Mouse (Mus musculus) yolk sac, embryonic 10.5 days (tissue): ENCODE data around the gene Pnmal1.

Experiments used
- DNase-seq: peaks from one replicate; pipeline ENCODE4 v3.0.0-alpha.2; 2017; ENCODE audit warnings: low spot score

The Pnmal1 gene

DNA sequence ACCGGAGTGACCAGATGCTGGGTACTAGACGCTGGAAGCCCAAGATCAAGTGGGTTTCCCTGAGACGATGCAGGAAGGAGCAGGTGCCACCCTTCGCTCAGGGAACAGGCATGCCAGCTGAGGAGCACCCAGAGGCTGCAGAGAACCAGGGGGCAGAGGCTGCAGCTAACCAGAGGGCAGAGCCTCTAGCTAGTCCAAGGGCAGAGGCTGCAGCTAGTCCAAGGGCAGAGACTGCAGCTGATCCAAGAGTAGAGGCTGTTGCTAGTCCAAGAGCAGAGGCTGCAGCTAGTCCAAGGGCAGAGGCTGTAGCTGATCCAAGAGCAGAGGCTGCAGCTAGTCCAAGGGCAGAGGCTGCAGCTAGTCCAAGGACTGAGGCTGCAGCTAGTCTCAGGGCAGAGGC, 35.9 kb downstream of the Pnmal1 start:
- no peak for DNase-seq

DNA sequence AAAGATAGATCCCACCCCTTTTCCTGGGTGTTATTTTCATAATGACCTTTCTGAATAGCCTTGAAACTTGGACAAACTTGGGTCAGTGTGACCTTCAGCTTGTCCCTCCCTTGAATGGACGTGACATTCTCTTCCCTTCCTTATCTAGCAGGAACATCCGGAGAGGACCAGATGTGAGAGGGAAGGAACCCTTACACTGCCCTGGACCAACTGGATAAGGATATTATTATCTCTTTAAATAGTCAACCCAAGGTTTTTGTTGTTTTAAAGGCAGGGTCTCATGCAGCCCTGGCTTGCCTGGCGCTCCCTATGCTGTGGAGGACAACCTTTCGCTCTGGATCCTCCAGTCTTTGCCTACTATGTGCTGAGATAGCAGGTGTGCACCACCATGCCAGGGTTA, 39.8 kb downstream of the Pnmal1 start:
- no peak for DNase-seq

DNA sequence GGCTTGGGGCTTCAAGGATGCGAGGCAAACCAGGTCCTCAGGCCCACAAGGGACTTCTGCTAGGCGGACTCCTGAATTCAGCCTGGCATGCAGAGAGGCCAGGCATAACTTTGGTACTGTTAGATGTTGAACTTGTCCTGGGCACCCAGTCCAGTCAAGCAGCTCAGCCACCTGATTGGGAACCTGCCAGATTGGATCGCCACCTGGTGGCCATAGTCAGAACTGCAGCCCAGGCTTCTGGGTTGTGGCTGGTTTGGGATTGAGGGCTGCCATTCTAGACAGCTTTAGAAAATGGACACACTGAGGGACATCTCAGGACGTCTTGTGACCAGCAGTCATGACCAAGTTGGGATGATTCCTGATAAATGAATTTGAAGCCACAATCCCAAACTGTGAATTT, 40.2 kb downstream of the Pnmal1 start:
- DNase-seq: peak; percentile 66

DNA sequence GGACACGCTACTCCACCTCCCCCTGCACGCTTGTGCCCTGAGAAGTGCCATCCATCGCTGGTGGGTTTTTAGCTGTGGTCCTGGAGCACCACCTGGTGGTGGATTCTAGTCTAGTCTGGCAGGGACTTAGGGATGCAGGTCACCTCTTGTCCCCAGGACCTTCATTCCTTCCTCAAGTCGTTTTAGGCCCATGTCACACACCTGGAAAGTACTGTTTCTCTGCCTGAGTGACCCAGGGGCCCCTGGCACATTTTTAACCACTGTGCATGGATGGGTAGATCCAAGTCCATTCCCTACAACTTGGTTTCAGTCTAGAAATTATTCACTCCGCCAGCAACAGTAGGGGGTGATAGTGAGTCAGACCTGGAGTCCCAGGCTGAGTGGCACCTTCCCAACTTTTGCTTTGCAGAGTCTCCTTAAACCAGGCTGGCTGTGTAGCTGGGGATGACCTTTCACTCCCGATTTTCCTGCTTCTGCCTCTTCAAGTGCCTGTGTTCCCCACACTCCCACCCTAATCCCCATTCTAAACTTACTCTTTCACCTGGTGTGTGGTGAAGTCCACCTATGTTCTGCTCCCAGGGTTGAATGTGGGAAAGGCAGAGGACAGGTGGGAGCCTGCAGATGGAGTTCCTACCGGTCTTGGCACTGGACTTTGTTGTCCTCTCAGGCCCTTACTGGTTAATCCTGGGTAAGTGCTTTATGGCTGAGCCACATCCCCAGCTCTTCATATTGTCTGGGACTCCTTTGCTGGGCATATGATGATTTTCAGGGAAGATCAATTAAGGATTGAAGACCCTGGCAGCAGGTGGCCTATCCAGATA, 43.1 kb downstream of the Pnmal1 start:
- DNase-seq: peak; percentile 76

DNA sequence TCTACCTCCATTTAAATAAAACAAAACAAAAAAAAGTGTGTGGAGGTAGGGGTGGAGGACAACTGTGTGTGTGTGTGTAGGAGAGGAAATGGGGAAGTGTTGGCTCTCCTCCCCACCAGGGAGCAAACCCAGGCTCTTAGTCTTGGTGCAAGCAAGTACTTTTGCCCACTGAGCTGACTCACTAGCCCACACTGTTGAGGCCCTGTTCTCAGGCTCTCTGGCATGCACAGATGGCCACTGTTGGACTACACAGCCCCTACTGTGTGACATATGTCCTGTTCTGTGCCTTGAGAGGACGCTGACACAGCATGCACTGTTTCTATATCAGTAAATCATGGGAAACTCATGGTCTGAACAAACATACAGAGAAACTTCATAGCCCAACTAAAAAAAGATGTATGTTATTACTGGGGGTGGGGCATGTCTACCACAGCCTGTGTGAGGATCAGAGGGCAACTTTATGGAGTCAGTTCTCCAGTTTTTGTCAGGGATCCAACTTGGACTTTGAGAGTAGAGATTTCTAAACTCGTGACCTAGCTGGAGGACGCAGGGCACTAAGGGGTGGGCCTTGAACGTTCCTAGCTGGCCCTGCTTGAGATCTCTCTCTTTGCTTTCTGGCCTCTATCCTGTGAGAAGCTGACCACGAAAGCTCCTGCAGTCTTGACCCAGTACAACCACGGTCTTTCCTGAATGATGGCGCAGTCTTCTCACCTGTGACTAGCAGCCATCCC, 43.9 kb downstream of the Pnmal1 start:
- DNase-seq: peak; percentile 69

DNA sequence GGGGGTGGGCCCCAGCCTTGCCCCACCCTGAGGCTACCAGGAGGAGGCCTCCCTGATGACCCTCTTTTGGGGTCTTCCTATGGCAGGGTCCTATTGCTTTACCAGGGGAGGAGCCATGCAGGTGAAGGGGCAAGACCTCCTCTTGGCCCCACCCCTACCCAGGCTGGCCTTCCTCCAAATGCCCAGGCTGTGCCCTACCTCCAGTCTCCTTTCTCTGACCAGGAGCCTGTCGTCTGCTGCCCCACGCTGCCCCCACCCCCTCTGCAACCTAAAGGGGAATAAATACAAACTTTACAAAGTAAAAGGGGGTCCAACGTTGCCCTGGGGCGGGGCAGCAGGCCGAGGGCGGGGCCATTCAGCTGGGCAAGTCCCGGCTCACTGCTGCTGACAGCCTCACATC, 45.2 kb downstream of the Pnmal1 start:
- DNase-seq: no peak

DNA sequence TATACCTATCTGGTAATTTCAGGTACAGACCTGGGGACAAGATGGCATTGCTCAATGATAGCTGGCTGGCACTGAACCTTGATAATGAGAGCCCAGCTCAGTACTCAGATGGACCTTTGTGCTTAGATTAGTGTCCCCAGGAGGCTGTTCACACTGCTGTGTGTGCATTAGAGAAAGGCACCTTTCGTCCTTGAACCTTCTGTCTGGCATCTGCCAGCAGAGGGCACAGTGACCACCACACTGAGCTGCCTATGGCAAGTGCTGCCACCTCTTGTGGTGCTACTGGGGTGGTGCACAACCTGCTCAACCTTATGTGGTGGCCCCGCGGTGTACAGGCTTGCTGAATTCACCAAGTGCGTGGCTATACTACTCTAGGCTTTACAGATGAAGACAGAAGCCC, 47.8 kb downstream of the Pnmal1 start:
- DNase-seq: no peak

DNA sequence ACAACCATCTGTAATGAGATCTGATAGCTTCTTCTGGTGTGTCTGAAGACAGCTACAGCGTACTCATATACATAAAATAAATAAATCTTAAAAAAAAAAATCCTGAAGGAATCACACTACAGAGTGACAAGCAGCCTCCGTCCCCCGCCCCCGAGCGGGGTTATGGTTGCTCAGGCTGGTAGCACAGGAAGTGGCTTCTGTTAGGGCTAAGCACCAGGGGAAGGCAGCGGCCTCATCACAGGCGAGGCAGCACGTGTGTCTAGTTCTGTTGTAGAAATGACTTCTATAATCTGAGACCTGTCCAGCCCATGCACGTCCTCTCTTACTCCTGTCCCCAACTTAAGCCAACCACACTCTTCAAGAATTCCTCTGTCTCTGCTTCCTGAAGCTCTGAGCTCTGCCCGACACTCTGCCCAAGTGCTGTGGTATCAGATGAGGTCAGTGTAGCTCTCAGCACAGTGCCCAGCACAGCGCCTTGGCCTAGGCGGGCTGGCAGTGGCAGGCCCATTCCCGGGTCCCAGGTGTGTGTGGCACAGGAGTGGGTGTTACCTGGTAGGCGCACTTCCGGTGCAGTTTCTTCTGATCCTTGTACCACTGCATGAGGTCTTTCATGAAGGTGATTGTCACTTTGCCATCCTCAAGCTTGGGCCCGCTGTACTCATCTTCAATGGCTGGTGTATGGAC, 50.0 kb downstream of the Pnmal1 start:
- no peak for DNase-seq

DNA sequence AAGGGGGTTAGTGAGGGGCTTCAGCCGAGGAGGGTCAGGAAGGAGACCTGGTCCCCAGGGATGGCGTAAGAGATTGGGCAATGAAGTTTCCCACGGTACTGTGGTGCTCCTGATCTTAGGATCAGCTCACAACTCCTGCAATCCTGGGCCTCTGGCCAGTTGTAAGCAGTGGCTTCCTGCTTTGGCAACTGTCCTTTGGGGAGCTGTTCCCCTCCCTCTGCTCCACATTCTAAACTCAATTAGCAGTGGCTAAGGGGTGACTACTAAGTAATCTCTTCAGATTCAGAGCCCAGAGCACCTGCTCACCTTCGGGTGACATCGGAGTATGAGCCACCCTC, 50.5 kb downstream of the Pnmal1 start:
- DNase-seq: no peak

DNA sequence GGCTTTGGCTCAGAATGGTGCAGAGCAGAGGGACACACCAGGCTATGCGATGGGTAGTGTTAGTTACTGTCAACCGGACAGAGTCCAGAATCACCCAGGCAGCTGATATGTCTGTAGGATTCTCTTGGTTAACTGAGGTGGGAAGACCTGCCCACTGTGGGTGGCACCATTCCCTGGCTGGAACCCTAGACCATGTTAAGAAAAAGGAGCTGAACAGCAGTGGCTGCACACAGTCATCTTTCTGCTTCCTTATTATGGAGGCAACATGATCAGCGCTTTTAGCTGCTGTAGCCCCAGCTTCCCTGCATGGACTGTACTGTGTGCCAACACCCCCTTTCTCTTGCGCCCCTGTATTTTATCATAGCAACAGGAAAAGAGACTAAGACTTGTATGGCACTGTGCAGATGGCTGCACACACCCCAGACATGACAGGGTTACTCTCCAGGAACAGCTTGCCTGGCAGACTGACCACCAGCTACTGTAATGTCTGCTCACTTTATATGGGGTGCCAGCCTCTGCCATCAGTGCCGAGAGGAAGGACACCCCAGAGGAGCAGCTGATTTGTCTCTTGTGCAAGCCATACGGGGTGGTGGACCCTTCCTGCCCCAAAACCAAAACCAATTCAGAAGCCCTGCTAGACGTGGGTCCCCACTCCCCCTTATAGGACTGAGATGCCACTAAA, 52.6 kb downstream of the Pnmal1 start:
- DNase-seq: no peak
